Mouse (Mus musculus) thymus, adult 2 months (tissue): ENCODE measurements around the gene Pygm.

Experiments used
- CTCF ChIP-seq: fragments of 200-500 bp; IDR thresholded peaks from 2 replicates; pipeline ENCODE4 v1.5.1; 2012; ENCODE audit warnings: mild to moderate bottlenecking, control low read depth, low read length, moderate library complexity, borderline replicate concordance; ENCODE audit not compliant: control insufficient read depth, poor library complexity, insufficient read depth; ENCODE audit errors: extremely low read depth
- POLR2A ChIP-seq: fragments of 200-500 bp; IDR thresholded peaks from 2 replicates; pipeline ENCODE4 v1.6.1; 2012; ENCODE audit warnings: mild to moderate bottlenecking, low read length, control low read depth, moderate library complexity; ENCODE audit not compliant: control insufficient read depth, poor library complexity, insufficient read depth; ENCODE audit errors: extremely low read depth

DNA sequence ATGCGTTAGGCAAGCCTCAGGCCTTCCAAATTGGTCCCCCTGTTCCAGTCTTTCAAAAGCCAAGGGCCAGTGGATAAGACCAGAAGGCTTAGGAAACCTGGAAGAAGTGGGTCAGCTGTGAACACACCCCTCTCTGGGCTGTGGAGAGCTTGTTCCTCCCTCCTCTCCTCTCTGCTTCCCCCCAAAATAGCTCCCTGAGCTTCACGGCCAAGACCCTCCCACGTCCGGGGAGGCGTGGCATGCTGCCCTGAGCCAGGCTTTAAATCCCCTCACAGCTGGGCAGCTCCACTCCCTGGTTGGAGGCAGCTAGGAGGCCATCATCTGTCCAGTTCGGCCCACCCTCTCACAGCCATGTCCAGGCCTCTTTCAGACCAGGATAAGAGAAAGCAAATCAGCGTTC is at the start of gene Pygm:
- TF ChIP-seq CTCF (no peak), POLR2A (no peak)
